Mouse (Mus musculus) MEL (cell line): ENCODE results near the gene Zfp810.

Experiments
- CHD2 ChIP-seq: IDR thresholded peaks from 2 replicates; pipeline ENCODE4 v1.6.1; 2011; ENCODE audit warnings: low read length, improper control_type of control experiment
- CTCF ChIP-seq, 3 experiments: IDR thresholded peaks in 2 of 3; conservative IDR thresholded peaks in 1 of 3; 2 replicates each; pipeline ENCODE4 v1.5.1; 2011 to 2012; ENCODE audit warnings: low read length in 3 of 3, low read depth in 2 of 3, mild to moderate bottlenecking in 2 of 3, improper control_type of control experiment in 1 of 3, inconsistent platforms in 1 of 3, mixed read lengths in 1 of 3, moderate library complexity in 1 of 3; ENCODE audit not compliant: control insufficient read depth in 1 of 3, insufficient read depth in 1 of 3, poor library complexity in 1 of 3, severe bottlenecking in 1 of 3
- EP300 ChIP-seq, 2 experiments: IDR thresholded peaks; 2 replicates each; pipeline ENCODE4 v1.6.1; 2011; ENCODE audit warnings: improper control_type of control experiment in 2 of 2, low read length in 2 of 2, low read depth in 1 of 2, mild to moderate bottlenecking in 1 of 2
- ETS1 ChIP-seq: IDR thresholded peaks from 2 replicates; pipeline ENCODE4 v1.6.1; 2012; ENCODE audit warnings: low read depth, mild to moderate bottlenecking, inconsistent platforms, low read length, improper control_type of control experiment, moderate library complexity
- GATA1 ChIP-seq: IDR thresholded peaks from 2 replicates; pipeline ENCODE4 v1.6.1; 2011; ENCODE audit warnings: low read depth, low read length, improper control_type of control experiment
- MAFK ChIP-seq: IDR thresholded peaks from 2 replicates; pipeline ENCODE4 v1.6.1; 2011; ENCODE audit warnings: low read depth, mild to moderate bottlenecking, low read length, improper control_type of control experiment, borderline replicate concordance
- SIN3A ChIP-seq: IDR thresholded peaks from 2 replicates; pipeline ENCODE4 v1.6.1; 2012; ENCODE audit warnings: low read length, improper control_type of control experiment, inconsistent platforms
- UBTF ChIP-seq: IDR thresholded peaks from 2 replicates; pipeline ENCODE4 v1.6.1; 2012; ENCODE audit warnings: low read depth, mild to moderate bottlenecking, inconsistent platforms, low read length, improper control_type of control experiment, moderate library complexity, borderline replicate concordance; ENCODE audit not compliant: insufficient read depth
- USF1 ChIP-seq: IDR thresholded peaks from 2 replicates; pipeline ENCODE4 v1.6.1; 2014; ENCODE audit warnings: low read depth, mild to moderate bottlenecking, inconsistent platforms, low read length, improper control_type of control experiment, moderate library complexity

GRCm38 (mm10) chr9:22327475-22328387 lies 20.3 kb upstream of the Zfp810 start:
- TF ChIP-seq GATA1: no peak
- TF ChIP-seq USF1: no peak
- no peak for TF ChIP-seq SIN3A
- TF ChIP-seq CTCF (IDR thresholded peaks at IDR 0.05 in 2 of 3, conservative IDR thresholded peaks at IDR 0.05 in 1 of 3; ENCODE audit: control insufficient read depth in 1 of 3, insufficient read depth in 1 of 3, low read depth in 2 of 3, low read length in 3 of 3, poor library complexity in 1 of 3, severe bottlenecking in 1 of 3): peak in 2 of 3 experiments; percentile 99 to 100; a peak in 4 of 6 replicates
- TF ChIP-seq ETS1: no peak
- peak; percentile 65; the same call in 1 of the 2 replicates for TF ChIP-seq UBTF
- no peak for TF ChIP-seq MAFK
- no peak for TF ChIP-seq EP300 (IDR thresholded peaks at IDR 0.05; ENCODE audit: low read depth in 1 of 2, low read length in 2 of 2)
- TF ChIP-seq CHD2: no peak
